Mouse (Mus musculus) kidney, embryonic 15.5 days (tissue): ENCODE measurements around the gene Ddr2. TPM values are rescaled to one million over a fixed set of nuclear protein-coding genes. Genes with fewer than 3 reads are reported as not detected.
A peak's percentile ranks its signal among the peaks of the same experiment; 100 is the strongest.
"Not testable (repeated sequence)": the region's sequence is repeated elsewhere in the genome, so short reads cannot be mapped to it uniquely, and the experiment has no call there.

ENCODE experiments used
- ATAC-seq: fragments of 200-750 bp; cut with Nextera tagmentation; replicated peaks from 2 replicates; pipeline ENCODE4 v1.8.0; 2017; ENCODE audit warnings: moderate TSS enrichment; ENCODE audit not compliant: low FRiP score
- H3K27ac ChIP-seq: fragments of 300-500 bp; sonication (generic); 2 replicates; pipeline ENCODE4 v1.5.1; 2015; ENCODE audit warnings: mild to moderate bottlenecking, inconsistent platforms
- H3K27me3 ChIP-seq: fragments of 300-500 bp; sonication (generic); 2 replicates; pipeline ENCODE4 v1.6.1; 2015; ENCODE audit warnings: inconsistent platforms
- H3K36me3 ChIP-seq: fragments of 300-500 bp; sonication (generic); 2 replicates; pipeline ENCODE4 v1.6.1; 2015; ENCODE audit warnings: inconsistent platforms
- H3K4me1 ChIP-seq: fragments of 300-500 bp; sonication (generic); 2 replicates; pipeline ENCODE4 v1.6.1; 2015; ENCODE audit warnings: inconsistent platforms
- H3K4me2 ChIP-seq: fragments of 300-500 bp; sonication (generic); 2 replicates; pipeline ENCODE4 v1.6.1; 2015; ENCODE audit warnings: moderate library complexity, mild to moderate bottlenecking, inconsistent platforms
- H3K4me3 ChIP-seq: fragments of 300-500 bp; sonication (generic); replicated peaks from 2 replicates; pipeline ENCODE4 v1.5.1; 2015; ENCODE audit warnings: mild to moderate bottlenecking, inconsistent platforms
- H3K9ac ChIP-seq: fragments of 300-500 bp; sonication (generic); 2 replicates; pipeline ENCODE4 v1.6.1; 2015; ENCODE audit warnings: mild to moderate bottlenecking, inconsistent platforms
- H3K9me3 ChIP-seq: fragments of 300-500 bp; sonication (generic); replicated peaks from 2 replicates; pipeline ENCODE4 v1.6.1; 2016; ENCODE audit warnings: inconsistent platforms
- WGBS: fragments of 180-500 bp; shearing (Covaris S2); methylation state at CpG from one replicate; pipeline ENCODE4 v1.1.7; 2015; ENCODE audit warnings: mixed read lengths; 5-methylcytosine and 5-hydroxymethylcytosine counted together
- polyA plus RNA-seq: library from polyadenylated mRNA; unstranded; fragments of >200 nt; fragmentation: Nextera tagmentation; extraction: Ambion mirVana; gene quantifications from 2 replicates; pipeline ENCODE4 v1.2.1, GENCODE M21; 2015

Gene Ddr2
- polyA plus RNA-seq, 1 experiment from 2014 or later = 35.0 TPM

GRCm38 (mm10) chr1:170010716-170011505, 99.7 kb downstream of the Ddr2 start:
- Histone ChIP-seq H3K27ac (no peak overlapping the region; the same call in 1 of the 2 replicates), H3K9me3 (peaks cover 7% of the 10 kb centered on the region; the same call in 1 of the 2 replicates), H3K4me1 (0 out of 2 replicates have a peak, but pooled peaks cover 3% of the 10 kb centered on the region), H3K4me3 (no peak overlapping the region), H3K27me3 (no peaks in the 10 kb centered on the region), H3K36me3 (no peaks in the 10 kb centered on the region), H3K9ac (no peak overlapping the region), H3K4me2 (no peak overlapping the region)
- ATAC-seq = no peak
- 86% methylated on average over 15 of the region's 15 CpGs for WGBS

- H3K4me3 ChIP-seq = no peak overlapping the region
- H3K9ac ChIP-seq = no peak overlapping the region
- no peak overlapping the region for H3K27ac ChIP-seq
- 94% methylated on average over 1 of the region's 1 CpGs for WGBS
- no peak for ATAC-seq
- no peaks in the 10 kb centered on the region for H3K27me3 ChIP-seq
- H3K4me1 ChIP-seq = 0 out of 2 replicates have a peak, but pooled peaks cover 3% of the 10 kb centered on the region
- no peaks in the 10 kb centered on the region for H3K9me3 ChIP-seq
- H3K4me2 ChIP-seq = no peak overlapping the region
- no peaks in the 10 kb centered on the region for H3K36me3 ChIP-seq
Measured at GRCm38 (mm10) chr1:170009296-170009695, 101.3 kb downstream of the Ddr2 start.

GRCm38 (mm10) chr1:170008432-170009220, 101.9 kb downstream of the Ddr2 start:
- Histone ChIP-seq H3K9ac (no peak overlapping the region), H3K4me1 (0 out of 2 replicates have a peak, but pooled peaks cover 3% of the 10 kb centered on the region), H3K4me3 (no peak overlapping the region), H3K27ac (no peak overlapping the region), H3K36me3 (no peaks in the 10 kb centered on the region), H3K4me2 (no peak overlapping the region), H3K27me3 (no peaks in the 10 kb centered on the region), H3K9me3 (no peaks in the 10 kb centered on the region)
- no peak for ATAC-seq
- WGBS = 74% methylated on average over 13 of the region's 13 CpGs

- H3K27ac ChIP-seq = peak overlapping the region; percentile 45
- no peaks in the 10 kb centered on the region for H3K27me3 ChIP-seq
- peaks cover 6% of the 10 kb centered on the region; the same call in 1 of the 2 replicates for H3K36me3 ChIP-seq
- 61% methylated on average over 5 of the region's 5 CpGs for WGBS
- ATAC-seq = no peak
- H3K4me1 ChIP-seq = 0 out of 2 replicates have a peak, but pooled peaks cover 3% of the 10 kb centered on the region
- H3K4me2 ChIP-seq = no peak overlapping the region
- no peaks in the 10 kb centered on the region for H3K9me3 ChIP-seq
- no peak overlapping the region for H3K4me3 ChIP-seq
- no peak overlapping the region for H3K9ac ChIP-seq
Measured at GRCm38 (mm10) chr1:170006516-170006915, 104.0 kb downstream of the Ddr2 start.

GRCm38 (mm10) chr1:170005297-170005696, 105.3 kb downstream of the Ddr2 start:
- WGBS = 69% methylated on average over 3 of the region's 3 CpGs
- H3K4me3 ChIP-seq = no peak overlapping the region
- ATAC-seq = no peak
- peaks cover 6% of the 10 kb centered on the region; the same call in 1 of the 2 replicates for H3K36me3 ChIP-seq
- H3K4me2 ChIP-seq = no peak overlapping the region
- no peaks in the 10 kb centered on the region for H3K9me3 ChIP-seq
- H3K9ac ChIP-seq = no peak overlapping the region
- H3K27me3 ChIP-seq = no peaks in the 10 kb centered on the region
- H3K27ac ChIP-seq = no peak overlapping the region
- H3K4me1 ChIP-seq = 0 out of 2 replicates have a peak, but pooled peaks cover 3% of the 10 kb centered on the region

- peaks cover 32% of the 10 kb centered on the region; the same call in 1 of the 2 replicates for H3K36me3 ChIP-seq
- H3K4me1 ChIP-seq, H3K27me3 ChIP-seq, H3K4me2 ChIP-seq, H3K9ac ChIP-seq, ATAC-seq, H3K27ac ChIP-seq, H3K4me3 ChIP-seq, H3K9me3 ChIP-seq: not testable (repeated sequence)
- 86% methylated on average over 6 of the region's 6 CpGs for WGBS
Measured at GRCm38 (mm10) chr1:169993901-169994300, 116.7 kb downstream of the Ddr2 start.

- H3K4me3 ChIP-seq = no peak overlapping the region
- no peak for ATAC-seq
Measured at GRCm38 (mm10) chr1:169986166-169986565, 124.4 kb downstream of the Ddr2 start.

GRCm38 (mm10) chr1:169977621-169978020, 132.9 kb downstream of the Ddr2 start:
- Histone ChIP-seq H3K9me3 (no peaks in the 10 kb centered on the region), H3K27ac (no peak overlapping the region), H3K36me3 (no peaks in the 10 kb centered on the region), H3K27me3 (no peaks in the 10 kb centered on the region), H3K9ac (no peak overlapping the region), H3K4me3 (no peak overlapping the region), H3K4me1 (no peaks in the 10 kb centered on the region), H3K4me2 (no peak overlapping the region)
- 88% methylated on average over 4 of the region's 4 CpGs for WGBS
- ATAC-seq = no peak

More at GRCm38 (mm10) chr1:169986166-169986565, 124.4 kb downstream of the Ddr2 start:
- Histone ChIP-seq H3K9ac (no peak overlapping the region), H3K9me3 (no peaks in the 10 kb centered on the region; the same call in 1 of the 2 replicates), H3K27me3 (no peaks in the 10 kb centered on the region), H3K27ac (no peak overlapping the region), H3K36me3 (peaks cover 19% of the 10 kb centered on the region; the same call in 1 of the 2 replicates), H3K4me1 (no peaks in the 10 kb centered on the region), H3K4me2 (no peak overlapping the region)
- WGBS = 58% methylated on average over 1 of the region's 1 CpGs

- Histone ChIP-seq H3K27ac (no peak overlapping the region), H3K4me3 (no peak overlapping the region), H3K9me3 (no peaks in the 10 kb centered on the region), H3K36me3 (no peaks in the 10 kb centered on the region), H3K27me3 (no peaks in the 10 kb centered on the region), H3K9ac (no peak overlapping the region), H3K4me1 (peaks cover 14% of the 10 kb centered on the region), H3K4me2 (no peak overlapping the region)
- WGBS = 86% methylated on average over 2 of the region's 2 CpGs
- no peak for ATAC-seq
Measured at GRCm38 (mm10) chr1:169971998-169972397, 138.6 kb downstream of the Ddr2 start.

- 91% methylated on average over 4 of the region's 4 CpGs for WGBS
Measured at GRCm38 (mm10) chr1:169970936-169971335, 139.6 kb downstream of the Ddr2 start.

GRCm38 (mm10) chr1:169969516-169969886, 141.1 kb downstream of the Ddr2 start:
- H3K4me2 ChIP-seq = peak overlapping the region; percentile 75
- peak overlapping the region; percentile 86 for H3K27ac ChIP-seq
- H3K4me1 ChIP-seq = peaks cover 14% of the 10 kb centered on the region
- H3K4me3 ChIP-seq = peak overlapping the region; percentile 74
- no peaks in the 10 kb centered on the region for H3K27me3 ChIP-seq
- no peaks in the 10 kb centered on the region for H3K9me3 ChIP-seq
- peak; percentile 54 for ATAC-seq
- under 1% methylated on average over 8 of the region's 9 CpGs for WGBS
- H3K9ac ChIP-seq = peak overlapping the region; percentile 50
- peaks cover 24% of the 10 kb centered on the region for H3K36me3 ChIP-seq

More at GRCm38 (mm10) chr1:169970936-169971335, 139.6 kb downstream of the Ddr2 start:
- H3K4me3 ChIP-seq = no peak overlapping the region
- H3K9me3 ChIP-seq = no peaks in the 10 kb centered on the region
- peaks cover 10% of the 10 kb centered on the region for H3K36me3 ChIP-seq
- no peak overlapping the region for H3K4me2 ChIP-seq
- H3K9ac ChIP-seq = no peak overlapping the region
- no peak for ATAC-seq
- H3K4me1 ChIP-seq = peaks cover 14% of the 10 kb centered on the region
- no peaks in the 10 kb centered on the region for H3K27me3 ChIP-seq
- no peak overlapping the region for H3K27ac ChIP-seq
